Mouse (Mus musculus): ENCODE data around the gene Zfp354b. TPM values are rescaled to one million over a fixed set of nuclear protein-coding genes. Genes with fewer than 3 reads are reported as not detected.

Zfp354b gene
- 0.83 and 1.2 TPM in 2 replicates for polyA plus RNA-seq (2012; rRNA removed)

GRCm38 (mm10) chr11:50931451-50931866, at the start of gene Zfp354b:
Gene Zfp354b (minus strand): TSS chr11:50931633.

GRCm38 (mm10) chr11:50966230-50966629, 34.8 kb upstream of the Zfp354b start, which contains the start of gene Olfr1378:
Gene Olfr1378 (plus strand): TSS chr11:50966530.

GRCm38 (mm10) chr11:50953665-50954064, 22.2 kb upstream of the Zfp354b start, which contains the start of gene Prop1:
Gene Prop1 (minus strand): TSS chr11:50953765.

GRCm38 (mm10) chr11:50943506-50943905, 12.1 kb upstream of the Zfp354b start, which contains the start of gene 4933414I15Rik:
Gene 4933414I15Rik (minus strand): TSS chr11:50943765.

GRCm38 (mm10) chr11:50915671-50916320, 15.6 kb downstream of the Zfp354b start, which contains the start of gene Zfp2:
Gene Zfp2 (minus strand): TSS chr11:50916165.

GRCm38 (mm10) chr11:50887390-50888128, 43.9 kb downstream of the Zfp354b start, which contains the start of gene Zfp454:
Gene Zfp454 (minus strand): TSS chr11:50887651.

Other genes with a start within 250 kb of the Zfp354b start
- gene Zfp354c, start 103.9 kb downstream of the Zfp354b start, polyA plus RNA-seq (2012; rRNA removed), result 19.6 and 29.6 TPM in 2 replicates
- gene Zfp879, start 90.1 kb downstream of the Zfp354b start, polyA plus RNA-seq (2012; rRNA removed), result 0.91 and 1.1 TPM in 2 replicates
- 0.08 and 0.15 TPM in 2 replicates for gene Grm6, start 80.9 kb downstream of the Zfp354b start, polyA plus RNA-seq (2012; rRNA removed)
- 10.3 and 14.6 TPM in 2 replicates for gene Zfp454, start 44.0 kb downstream of the Zfp354b start, polyA plus RNA-seq (2012; rRNA removed)
- 12.4 and 15.0 TPM in 2 replicates for gene Zfp2, start 15.5 kb downstream of the Zfp354b start, polyA plus RNA-seq (2012; rRNA removed)
- not detected in 2 replicates for gene 4933414I15Rik, start 12.1 kb upstream of the Zfp354b start, polyA plus RNA-seq (2012; rRNA removed)
- gene Prop1, start 22.1 kb upstream of the Zfp354b start, polyA plus RNA-seq (2012; rRNA removed), result 0.15 and 0.17 TPM in 2 replicates
- not detected in 2 replicates for gene Olfr1378, start 34.9 kb upstream of the Zfp354b start, polyA plus RNA-seq (2012; rRNA removed)
- gene Olfr1377, start 50.3 kb upstream of the Zfp354b start, polyA plus RNA-seq (2012; rRNA removed), result 0.09 TPM in 1 of 2 replicates, not detected in the other
- gene Olfr51, start 72.0 kb upstream of the Zfp354b start, polyA plus RNA-seq (2012; rRNA removed), result not detected in 2 replicates
- gene Olfr54, start 82.6 kb upstream of the Zfp354b start, polyA plus RNA-seq (2012; rRNA removed), result not detected in 2 replicates
- gene Olfr1375, start 116.5 kb upstream of the Zfp354b start, polyA plus RNA-seq (2012; rRNA removed), result not detected in 2 replicates
- 9.7 and 12.6 TPM in 2 replicates for gene Zfp354a, start 127.6 kb upstream of the Zfp354b start, polyA plus RNA-seq (2012; rRNA removed)